Mouse (Mus musculus) c-Kit-positive CD71-positive TER-119-negative erythroid progenitor cells, embryonic 14.5 days (primary cell): ENCODE measurements around the gene Pla2g4a.

ENCODE experiments used
- DNase-seq: peaks from one replicate; pipeline ENCODE4 v3.0.0-alpha.2; 2013; ENCODE audit warnings: low read depth

The Pla2g4a gene

DNA sequence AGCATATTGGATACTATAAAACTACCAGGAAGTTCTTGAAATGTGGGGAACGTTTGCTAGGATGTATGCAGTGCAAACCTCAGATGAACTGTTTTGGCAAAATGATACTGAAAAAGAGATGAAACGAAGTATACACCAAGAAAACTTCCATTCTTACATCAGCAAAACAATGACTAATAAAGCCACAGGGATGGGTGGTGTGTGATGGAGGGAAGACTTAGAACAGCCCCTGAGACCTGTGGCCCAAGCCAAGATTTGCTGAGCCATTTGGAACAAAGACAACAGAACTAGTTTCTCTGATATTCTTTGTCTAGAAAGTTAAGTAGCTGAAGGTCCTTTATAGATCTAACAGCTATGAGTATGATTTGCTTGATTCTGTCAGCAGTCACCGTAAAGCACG lies 105.5 kb downstream of the Pla2g4a start:
- DNase-seq: no peak

GRCm38 (mm10) chr1:149854867-149855266 lies 106.2 kb downstream of the Pla2g4a start:
- DNase-seq: no peak

GRCm38 (mm10) chr1:149846655-149847054 lies 114.4 kb downstream of the Pla2g4a start:
- no peak for DNase-seq

- DNase-seq: no peak
These were observed 119.2 kb downstream of the Pla2g4a start for GRCm38 (mm10) chr1:149841845-149842244.

GRCm38 (mm10) chr1:149840961-149841416 lies 120.1 kb downstream of the Pla2g4a start:
- no peak for DNase-seq

DNA sequence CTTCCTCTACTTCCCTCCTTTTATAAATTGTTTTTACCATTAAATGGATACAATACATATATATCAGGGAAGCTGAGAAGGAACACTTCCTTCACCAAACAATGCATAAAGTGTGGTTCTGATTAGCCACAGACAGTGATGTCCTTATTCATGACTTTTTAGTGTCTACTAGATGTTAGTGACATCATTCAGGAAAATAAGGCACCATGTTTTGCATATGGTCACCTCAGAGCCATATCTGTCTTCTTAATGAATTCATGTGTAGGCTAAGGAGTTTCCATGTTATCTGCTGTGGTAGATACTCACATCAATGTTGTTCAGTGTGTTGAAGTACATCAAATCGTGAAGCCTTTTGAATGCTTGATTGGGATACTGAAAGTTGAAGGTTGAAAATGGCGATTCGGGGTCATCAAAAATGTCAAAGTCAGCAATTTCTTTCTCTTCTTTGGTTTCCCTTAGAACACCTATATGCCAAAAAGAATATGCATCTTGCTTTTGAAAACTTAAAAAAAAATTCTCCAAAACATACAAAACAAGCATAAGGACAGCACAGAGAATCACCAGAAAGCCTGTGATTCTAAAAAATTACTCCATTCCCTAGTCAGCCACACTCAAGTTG lies 120.7 kb downstream of the Pla2g4a start:
- no peak for DNase-seq

- DNase-seq: no peak
These were observed 124.6 kb downstream of the Pla2g4a start for GRCm38 (mm10) chr1:149836496-149836895.

DNA sequence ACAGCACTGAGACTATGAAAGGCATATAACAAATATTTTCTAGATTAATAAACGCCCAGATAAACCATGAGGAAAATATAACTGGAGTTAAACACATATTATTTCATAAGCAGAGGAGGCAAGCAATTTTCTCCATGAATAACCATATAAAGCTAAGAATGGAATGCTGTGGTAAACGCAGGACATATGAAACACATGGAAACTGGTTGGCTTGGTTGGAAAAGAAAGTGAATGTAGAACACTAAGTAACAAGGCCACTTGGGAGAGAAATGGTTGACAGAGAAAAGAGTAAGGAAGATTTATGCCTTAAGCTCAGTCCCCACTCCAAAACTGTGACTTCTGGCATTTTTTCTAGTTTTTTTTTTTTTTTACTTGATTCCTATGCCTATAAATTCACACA lies 127.2 kb downstream of the Pla2g4a start:
- DNase-seq: no peak

DNA sequence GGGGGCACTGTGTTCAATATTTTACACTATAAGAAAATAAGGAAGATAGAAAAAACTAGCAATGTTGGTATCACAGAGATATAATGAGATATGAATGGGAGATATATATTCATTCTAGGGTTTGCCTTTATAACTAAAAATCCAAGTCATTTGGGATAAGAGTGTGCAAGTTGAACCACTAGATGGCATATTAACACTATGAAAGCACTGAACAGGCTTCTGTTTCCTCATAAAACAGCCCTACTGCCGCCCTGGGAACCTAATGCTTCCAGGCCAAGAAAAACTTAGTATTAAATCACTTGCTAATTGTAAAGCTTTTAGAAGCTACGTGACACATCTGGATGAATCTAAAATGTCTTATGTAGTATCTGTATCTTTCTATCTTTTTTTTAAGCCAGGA lies 128.1 kb downstream of the Pla2g4a start:
- no peak for DNase-seq

GRCm38 (mm10) chr1:149832514-149832913 lies 128.6 kb downstream of the Pla2g4a start:
- no peak for DNase-seq

- no peak for DNase-seq
These were observed 130.0 kb downstream of the Pla2g4a start for GRCm38 (mm10) chr1:149831100-149831499.

DNA sequence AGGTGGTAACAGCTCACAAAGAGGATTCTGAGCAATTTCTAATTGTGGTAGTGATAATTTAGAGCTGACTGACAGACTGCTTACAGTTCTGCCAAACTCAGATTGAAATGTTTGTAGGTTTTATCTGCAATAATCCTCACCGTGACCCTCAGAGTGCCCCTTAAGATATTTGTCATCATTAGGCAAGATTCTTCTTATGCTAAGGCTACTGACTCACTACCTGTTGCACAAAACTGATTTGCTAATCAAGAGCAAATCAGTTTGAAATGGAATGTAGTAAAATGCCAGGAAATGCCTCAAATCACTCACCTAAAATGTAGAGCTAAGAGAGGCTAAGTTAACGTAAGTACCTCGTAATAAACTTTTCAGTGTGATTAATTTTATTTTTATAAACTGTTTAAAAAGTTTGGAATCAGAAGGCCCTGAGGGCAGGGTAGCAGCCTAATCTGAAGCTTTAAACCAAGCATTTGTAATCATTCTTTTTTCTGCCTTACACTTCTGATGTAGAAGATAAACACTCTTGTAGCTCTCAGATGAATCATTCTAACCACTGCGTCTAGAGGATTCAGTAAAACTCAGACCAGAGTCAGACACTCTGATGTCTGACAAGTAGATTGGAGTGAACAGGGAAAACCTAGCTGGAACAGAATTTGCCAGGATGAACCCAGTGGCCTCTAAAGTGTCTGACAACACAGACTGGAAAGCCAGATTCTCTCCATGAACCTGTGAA lies 147.3 kb downstream of the Pla2g4a start:
- no peak for DNase-seq

DNA sequence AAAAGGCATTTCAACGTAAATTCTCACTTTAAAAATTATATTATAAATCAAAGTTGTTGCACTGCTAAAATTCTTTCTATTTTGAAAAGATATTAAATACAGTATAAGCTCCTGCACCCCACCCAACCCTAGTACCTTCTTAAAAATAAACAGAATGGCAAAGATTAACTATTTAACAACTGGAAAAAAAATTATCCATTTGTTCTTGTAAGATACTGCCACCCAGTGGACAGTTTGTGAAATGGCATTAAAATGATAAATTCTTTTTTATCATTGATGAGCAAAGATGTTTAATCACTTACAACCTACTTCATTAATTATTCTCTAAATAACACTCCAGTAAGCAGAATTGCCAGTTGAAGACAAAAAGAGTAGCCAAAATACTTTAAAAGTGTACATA lies 151.6 kb downstream of the Pla2g4a start:
- no peak for DNase-seq
